Mouse (Mus musculus): ENCODE measurements around the gene Vps13d. TPM values are rescaled to one million over a fixed set of nuclear protein-coding genes. Genes with fewer than 3 reads are reported as not detected.

Gene Vps13d
- total RNA-seq, 2 experiments from 2014 or later: 43.3 to 45.1 TPM

DNA sequence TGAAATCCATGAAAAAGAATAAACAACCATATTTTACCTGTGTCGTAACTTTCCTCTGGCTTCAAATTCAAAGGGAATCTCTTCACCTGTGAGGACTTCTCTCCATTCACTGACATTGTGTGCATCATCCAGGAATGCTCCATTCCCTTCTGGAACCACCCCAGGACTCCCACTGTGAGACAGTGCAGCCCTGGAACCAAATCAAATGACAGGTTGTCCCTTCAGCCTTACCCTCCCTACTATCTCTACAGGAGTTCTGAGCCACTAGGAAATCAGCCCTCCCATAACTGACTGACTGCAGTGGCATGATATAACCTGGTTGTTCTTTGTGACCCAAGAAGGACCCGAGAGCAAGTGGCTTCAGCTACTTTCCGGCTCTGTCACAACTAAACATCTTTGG is 96.8 kb downstream of the Vps13d start:
- DNase-seq (ENCODE audit: low spot score in 2 of 2): no peak

DNA sequence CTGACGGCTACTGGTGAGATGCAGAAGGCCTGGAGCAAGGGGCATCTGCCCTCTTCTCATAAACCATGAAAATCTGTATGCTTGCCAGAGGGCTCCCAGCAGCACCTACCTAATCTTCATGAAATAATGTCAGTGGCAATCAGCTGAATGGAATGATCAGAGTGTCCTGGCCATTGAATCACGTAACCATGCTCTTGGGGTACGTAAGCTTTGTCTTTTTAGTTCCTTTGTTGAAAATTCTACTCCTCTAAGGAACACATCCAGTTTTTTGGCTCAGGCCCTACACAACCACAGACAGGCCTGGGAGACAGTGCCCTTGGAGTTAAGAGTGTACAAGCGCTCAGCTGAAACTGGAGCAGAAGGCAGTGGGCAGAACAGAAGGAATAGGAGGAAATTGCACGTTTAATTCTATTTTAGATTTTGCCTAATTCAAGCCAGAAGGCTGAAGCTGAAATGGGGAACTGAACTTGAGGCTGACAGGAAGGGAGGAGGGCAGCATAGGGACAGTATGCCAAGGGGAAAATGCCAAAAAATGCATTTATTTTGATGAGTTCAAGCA is 98.2 kb downstream of the Vps13d start:
- no peak for DNase-seq (ENCODE audit: low spot score in 2 of 2)

DNA sequence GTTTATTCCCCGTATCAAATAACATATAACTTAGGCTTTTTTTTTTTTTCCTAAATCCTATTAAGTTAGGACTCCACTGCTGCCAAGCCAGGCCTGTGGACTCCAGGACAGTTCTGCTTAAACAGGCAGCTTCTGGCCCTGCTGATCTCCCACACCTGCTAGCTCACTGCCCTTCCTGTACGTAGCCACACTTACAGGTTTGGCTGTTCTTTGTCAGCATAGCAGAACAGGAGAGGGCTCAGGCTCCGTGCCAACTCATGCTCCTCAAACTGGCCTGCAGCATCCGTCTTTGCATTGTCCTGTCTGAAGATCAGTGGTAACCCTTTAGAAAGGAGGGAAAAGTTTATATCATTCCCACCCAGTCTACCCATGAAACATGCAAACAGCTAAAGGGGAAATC is 108.3 kb downstream of the Vps13d start:
- no peak for DNase-seq (ENCODE audit: low spot score in 2 of 2)

DNA sequence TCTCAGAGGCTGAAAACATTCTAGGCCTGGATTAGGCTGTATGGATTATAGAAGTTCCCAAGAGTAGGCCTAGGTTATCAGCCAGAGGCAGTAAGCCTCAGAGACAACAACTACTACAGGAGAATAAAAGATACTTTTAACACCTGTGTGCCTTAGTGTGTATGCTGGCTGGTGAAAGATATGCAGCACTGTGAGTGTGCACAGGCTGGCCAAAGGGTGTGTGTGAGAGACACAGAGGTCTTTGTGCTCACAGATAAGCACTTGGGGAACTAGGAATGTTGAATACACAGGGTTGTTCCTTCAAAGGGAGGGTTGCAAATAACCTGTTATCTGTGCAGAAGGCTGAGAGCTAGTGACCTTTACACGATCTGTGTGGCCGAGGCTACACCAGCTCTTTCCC is 115.5 kb downstream of the Vps13d start:
- no peak for DNase-seq (ENCODE audit: low spot score in 2 of 2)

DNA sequence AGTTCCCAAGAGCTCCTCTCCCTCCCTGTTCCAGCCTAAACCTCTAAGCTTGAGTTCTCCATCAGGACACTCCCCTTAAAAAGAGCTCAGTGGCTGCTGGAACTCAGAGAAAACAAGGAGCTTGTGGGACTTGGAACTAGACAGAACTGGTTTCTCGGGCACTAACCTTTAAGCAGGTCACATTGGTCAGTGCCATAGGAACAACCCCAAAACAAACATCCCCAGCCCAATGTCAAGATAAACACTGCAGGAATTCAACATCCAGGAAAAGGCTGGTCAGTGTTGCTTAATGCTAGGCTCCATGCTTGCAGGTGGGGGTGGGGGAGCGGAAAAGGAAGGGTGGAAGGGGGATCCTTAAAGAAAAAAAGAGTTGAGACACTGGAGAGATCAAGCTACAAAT is 120.5 kb downstream of the Vps13d start:
- DNase-seq (ENCODE audit: low spot score in 2 of 2): no peak

DNA sequence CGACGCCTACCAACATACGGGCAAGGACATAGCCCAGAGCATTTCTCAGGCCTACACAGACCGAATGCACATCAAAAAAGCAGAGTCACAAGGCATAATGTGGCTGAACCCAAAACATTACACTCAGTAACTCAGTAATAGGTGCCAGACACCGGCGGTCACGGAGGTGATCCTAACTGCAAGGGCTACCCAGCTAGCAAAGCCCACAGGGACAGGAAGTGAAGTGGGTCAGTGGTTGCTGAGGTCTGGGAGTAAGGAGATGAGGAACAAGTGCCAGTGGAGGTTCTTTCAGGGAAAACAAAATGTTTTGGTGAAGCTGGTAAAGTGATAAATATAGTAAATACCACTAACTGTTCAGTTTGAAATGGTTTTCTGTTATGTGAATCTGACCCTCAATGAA is 121.1 kb downstream of the Vps13d start:
- no peak for DNase-seq (ENCODE audit: low spot score in 2 of 2)

GRCm38 (mm10) chr4:145071942-145072341 is 122.9 kb downstream of the Vps13d start:
- no peak for DNase-seq (ENCODE audit: low spot score in 2 of 2)

DNA sequence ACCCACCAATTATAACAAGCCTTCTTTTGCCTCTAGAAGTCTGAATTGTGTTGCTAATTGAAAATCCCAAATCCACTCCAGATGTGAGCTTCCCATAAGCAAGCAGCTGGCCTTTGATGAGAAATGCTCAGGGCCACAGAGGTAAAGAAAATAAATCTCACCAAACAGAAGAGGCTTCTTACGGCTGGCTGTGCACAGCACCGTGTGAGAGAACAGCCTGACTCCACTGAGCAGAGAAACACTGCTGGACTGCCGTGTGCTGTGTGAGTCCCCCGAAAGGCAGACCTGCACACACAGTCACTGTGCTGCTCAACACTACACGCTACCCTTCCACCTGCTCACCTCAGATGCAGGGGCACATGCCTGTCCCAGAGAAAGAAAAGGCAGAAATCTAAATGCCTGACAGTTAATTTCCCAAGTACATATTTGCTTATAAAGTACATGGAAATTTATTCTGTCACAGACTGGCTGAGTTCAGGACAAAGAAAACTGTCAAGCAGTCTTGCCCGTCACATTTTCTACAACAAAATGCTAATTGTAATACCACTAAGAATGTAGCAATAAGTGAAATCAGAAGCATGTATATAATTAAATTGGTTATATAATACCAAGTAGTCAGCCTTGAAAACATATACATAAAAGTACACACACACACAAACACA is 127.7 kb downstream of the Vps13d start:
- DNase-seq (ENCODE audit: low spot score in 2 of 2): no peak

- DNase-seq (ENCODE audit: low spot score in 2 of 2): no peak
Observed at GRCm38 (mm10) chr4:145066336-145067018, 128.3 kb downstream of the Vps13d start.

DNA sequence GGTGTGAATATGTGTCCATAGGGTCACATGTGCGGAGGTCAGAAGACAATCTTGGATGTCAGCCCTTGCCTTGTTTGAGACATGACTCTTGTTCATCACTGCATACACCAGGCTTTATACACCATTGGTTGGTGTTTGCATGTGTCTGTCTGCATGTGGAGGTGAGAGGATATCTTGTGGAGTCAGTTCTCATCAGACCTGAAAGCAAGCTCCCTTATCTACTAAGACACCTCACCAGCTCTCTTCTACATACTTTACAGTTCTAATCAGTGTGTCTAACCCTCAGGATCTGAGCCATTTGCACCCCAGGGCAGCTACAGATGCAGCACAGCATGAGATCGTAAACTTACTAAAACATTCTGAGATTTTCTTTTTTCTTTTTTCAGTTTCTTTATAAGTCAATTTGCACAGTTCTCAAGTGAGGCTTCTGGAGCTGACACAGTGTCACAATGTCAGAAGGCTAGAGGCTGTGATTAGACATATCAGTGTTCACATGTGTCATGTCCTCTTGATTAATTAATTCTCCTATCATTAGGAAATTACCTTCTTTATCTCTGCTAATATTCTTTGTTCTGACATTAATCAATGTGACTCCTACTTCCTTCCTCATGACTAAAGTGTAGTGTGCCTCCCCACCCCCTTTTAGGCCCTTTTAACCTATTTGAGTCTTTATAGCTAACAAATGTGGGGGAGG is 135.9 kb downstream of the Vps13d start:
- DNase-seq (ENCODE audit: low spot score in 2 of 2): no peak

DNA sequence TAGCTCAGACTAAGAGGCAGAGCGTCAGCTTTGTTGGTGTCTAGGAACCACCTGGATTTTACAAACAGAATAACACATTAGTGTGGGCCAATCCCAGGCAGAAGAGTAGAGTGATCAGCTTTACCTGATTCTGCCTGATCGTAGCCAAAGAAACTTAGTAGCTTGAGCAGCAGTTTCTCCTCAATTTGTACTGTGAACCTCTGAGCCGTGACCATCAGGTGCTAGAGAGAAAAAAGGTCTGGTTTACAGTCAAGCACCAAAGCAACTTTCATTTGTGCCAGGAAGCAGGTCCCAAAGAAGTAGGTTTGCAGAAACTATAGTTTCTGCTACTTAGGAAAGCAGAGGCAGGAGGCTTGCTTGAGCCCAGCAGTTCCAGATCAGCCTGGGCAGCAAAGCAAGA is 138.5 kb downstream of the Vps13d start:
- DNase-seq (ENCODE audit: low spot score in 2 of 2): no peak

- no peak for DNase-seq (ENCODE audit: low spot score in 2 of 2)
Observed at GRCm38 (mm10) chr4:145055792-145056191, 139.0 kb downstream of the Vps13d start.

- no peak for DNase-seq (ENCODE audit: low spot score in 2 of 2)
Observed at GRCm38 (mm10) chr4:145054369-145054768, 140.4 kb downstream of the Vps13d start.

- no peak for DNase-seq (ENCODE audit: low spot score in 2 of 2)
Observed at GRCm38 (mm10) chr4:145052697-145053096, 142.1 kb downstream of the Vps13d start.

- no peak for DNase-seq (ENCODE audit: low spot score in 2 of 2)
Observed at GRCm38 (mm10) chr4:145052282-145052681, 142.5 kb downstream of the Vps13d start.

DNA sequence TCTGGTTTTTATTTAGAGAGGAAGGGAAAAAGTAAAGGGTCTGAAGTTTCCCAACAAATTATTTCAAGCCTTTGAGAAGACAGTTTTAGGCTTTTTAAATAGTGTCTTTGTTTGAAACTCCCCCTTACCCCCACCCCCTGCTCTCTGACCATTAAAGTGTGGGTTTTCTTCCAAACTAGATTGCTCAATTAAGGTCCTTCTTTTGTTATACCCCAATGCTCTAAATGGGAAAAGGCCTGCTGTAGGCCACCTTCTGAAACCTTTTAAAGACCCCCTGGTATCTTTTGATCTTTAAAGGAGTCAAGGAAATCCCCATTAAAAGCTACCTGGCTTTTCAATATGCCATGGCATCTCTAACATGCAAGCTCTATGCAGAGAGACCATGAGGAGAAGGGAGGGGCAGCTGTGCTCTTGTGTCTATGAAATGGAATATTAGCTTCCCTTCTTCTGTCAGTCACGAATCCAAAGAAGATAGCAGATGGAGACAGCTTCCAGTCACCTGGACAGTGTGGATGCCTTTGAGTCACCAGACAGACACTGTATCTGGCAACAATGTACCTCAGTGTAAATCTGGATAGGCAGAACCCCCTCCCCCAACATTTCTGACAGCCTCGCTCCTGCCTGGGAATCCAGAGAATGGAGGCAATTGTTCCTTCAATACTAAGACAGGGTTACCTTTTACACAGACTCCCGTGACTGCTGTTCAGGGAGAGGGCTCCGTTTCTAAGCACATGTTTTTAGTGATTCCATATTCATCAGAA is 143.4 kb downstream of the Vps13d start:
- no peak for DNase-seq (ENCODE audit: low spot score in 2 of 2)

DNA sequence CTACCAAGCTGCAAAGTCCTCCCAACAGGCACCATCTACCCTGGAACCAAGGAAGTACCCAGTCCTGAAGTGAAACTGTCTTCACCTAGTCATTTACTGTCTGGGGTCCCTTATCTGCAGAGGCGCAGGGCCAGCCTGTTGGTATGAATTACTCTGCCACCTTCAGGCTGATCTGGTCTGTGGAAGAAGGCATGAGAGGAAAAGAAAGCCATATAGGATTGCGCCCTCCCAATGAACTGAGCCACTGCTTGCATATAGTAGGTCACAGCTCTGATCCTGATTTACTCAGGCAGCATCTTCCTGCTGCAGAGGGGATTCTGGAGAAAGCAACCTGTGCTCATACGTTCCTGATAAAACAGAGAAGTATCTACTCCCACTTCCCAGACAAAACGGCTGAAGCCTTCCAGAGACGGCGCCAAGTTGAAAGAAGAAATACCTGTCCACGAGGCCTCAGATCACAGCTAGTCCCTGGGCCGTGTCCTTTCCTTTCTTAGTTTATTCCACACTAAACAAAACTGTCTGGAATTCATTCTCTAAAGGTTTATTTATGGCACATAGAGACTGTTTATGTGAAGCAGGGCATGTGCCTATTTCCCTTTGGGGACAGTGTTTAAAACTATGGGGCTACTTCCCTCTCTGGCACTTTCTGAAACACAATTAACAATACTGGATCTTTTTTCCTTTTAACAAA is 144.1 kb downstream of the Vps13d start:
- no peak for DNase-seq (ENCODE audit: low spot score in 2 of 2)

DNA sequence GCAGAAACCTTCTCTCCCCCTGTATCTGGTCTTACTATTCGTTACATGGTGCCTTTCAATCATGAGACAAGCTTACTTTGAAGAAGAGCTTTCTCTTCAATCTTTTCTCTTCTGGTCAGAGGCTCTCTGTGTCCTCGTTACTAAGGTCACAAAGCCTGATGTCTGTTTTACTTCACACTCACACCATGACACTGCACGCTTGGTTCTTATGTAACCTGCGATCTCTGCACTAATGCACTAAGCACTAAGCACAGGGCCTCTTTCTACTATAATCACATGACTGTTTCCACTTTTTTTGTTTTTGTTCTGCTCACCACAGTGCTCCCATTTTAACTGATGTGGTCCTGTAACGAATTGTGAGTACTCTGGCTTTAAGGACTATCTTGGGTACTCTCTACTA is 146.8 kb downstream of the Vps13d start:
- DNase-seq (ENCODE audit: low spot score in 2 of 2): no peak

- DNase-seq (ENCODE audit: low spot score in 2 of 2): no peak
Observed at GRCm38 (mm10) chr4:145046032-145046401, 148.8 kb downstream of the Vps13d start.

GRCm38 (mm10) chr4:145045312-145046031 is 149.3 kb downstream of the Vps13d start:
- no peak for DNase-seq (ENCODE audit: low spot score in 2 of 2)
